Mouse (Mus musculus) left cerebral cortex, postnatal 25 days (tissue): ENCODE measurements at regions not wholly inside any gene's neighbourhood (a gene's known extent, or its start where the extent isn't known, plus 50 kb on each side); places are given as distances from the start of the nearest gene placed in this dataset.
"Not testable (repeated sequence)": the region's sequence is repeated elsewhere in the genome, so short reads cannot be mapped to it uniquely, and the experiment has no call there.

ENCODE experiments used
- DNase-seq, 2 experiments: peaks; one replicate each; pipeline ENCODE4 v3.0.0; 2022; ENCODE audit warnings: low spot score in 2 of 2, mixed read lengths in 1 of 2
- intact Hi-C: fragments of 180-260 bp; cut with DNase I; formaldehyde crosslinking; loops from one replicate; pipeline ENCODE4 v1.15.1; 2025

DNA sequence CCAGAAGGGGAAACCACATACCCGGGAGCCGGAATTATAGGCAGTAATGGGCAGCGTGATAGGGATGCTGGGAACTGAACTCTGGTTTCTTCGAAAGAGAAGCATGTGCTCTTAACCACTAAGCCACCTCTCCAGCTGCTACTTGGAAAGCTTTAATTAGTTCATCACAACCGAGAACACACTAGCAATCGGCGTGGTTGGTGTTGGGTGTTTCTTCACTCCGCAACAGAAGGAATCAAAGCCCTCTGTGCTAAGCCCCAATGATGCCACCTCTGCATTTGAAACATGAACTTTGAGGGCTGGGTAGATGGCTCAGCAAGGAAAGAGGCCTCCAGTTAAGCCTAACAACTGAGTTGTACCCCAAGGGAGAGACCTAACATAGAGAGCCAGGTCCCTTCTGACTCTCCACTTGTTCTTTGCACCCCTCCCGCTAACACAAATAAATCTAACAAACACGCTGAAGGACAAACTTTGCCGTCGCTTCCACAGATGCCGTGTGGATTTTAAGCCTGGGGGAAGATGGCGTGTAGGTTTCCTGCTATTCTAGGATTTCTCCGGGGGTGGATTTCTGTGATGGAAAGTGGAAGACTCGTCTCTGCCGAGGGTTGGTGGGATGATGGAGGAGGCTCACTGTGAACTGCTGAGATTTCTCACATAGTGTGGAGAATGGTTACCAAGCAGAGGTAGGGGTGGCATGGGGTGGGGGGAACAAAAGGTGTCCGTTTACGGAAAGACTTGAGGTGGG lies 257.4 kb downstream of the Diras2 start:
- peak; percentile 56 to 92 for DNase-seq
- intact Hi-C loops = no loop called here

DNA sequence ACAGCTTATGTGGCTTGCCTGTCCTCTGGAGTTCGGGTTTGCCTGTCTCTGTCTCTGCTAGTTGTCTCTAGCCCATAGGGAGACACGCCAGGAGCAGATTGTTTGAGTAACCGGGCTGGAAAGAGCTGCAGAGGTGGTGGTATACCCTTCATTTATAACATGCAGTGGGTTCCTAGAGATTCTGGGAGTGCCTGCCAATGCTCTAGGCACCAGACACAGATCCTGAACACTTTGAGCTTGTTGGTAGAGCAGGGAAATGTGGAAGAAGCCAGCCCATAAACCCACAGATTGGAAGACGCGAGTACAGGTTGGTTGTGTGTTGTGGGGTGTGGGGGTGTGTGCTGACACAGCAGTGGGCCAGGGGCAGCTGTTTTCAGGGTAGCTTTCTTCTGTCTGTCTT lies 255.9 kb downstream of the Diras2 start:
- intact Hi-C loops = loop anchor here (1.0 kb wide), 2 partner anchors 170 to 255 kb away; no protein-coding TSS in a partner anchor
- peak in 1 of 2 experiments; percentile 77 for DNase-seq

GRCm38 (mm10) chr13:52275675-52276074 lies 255.4 kb downstream of the Diras2 start:
- DNase-seq = peak; percentile 49 to 77
- intact Hi-C loops = loop anchor here (1.0 kb wide), 2 partner anchors 170 to 255 kb away; no protein-coding TSS in a partner anchor

DNA sequence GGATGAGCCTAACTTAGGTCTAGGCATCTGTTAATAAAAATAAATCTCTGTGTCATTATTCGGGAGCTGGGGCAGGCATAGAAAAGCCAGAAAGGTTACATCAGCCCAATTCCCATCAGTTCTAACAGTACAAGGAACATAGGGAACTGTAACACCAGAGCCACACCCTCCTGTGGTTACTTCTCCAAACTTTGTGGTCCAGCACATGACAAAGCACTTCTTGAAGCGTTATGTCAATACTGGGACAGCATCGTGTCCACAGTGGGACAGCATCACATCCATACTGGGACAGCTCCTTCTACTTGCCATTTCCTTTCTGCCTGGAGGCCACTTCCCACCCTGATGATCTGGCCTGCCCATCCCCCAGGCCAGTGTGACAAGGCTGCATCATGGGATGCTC lies 253.9 kb downstream of the Diras2 start:
- no peak for DNase-seq
- intact Hi-C loops = no loop called here

GRCm38 (mm10) chr13:52278831-52279230 lies 252.2 kb downstream of the Diras2 start:
- intact Hi-C loops = no loop called here
- peak in 1 of 2 experiments; percentile 49 for DNase-seq

- no peak for DNase-seq
- intact Hi-C loops = no loop called here
These were observed 251.7 kb downstream of the Diras2 start for GRCm38 (mm10) chr13:52279281-52279969.

DNA sequence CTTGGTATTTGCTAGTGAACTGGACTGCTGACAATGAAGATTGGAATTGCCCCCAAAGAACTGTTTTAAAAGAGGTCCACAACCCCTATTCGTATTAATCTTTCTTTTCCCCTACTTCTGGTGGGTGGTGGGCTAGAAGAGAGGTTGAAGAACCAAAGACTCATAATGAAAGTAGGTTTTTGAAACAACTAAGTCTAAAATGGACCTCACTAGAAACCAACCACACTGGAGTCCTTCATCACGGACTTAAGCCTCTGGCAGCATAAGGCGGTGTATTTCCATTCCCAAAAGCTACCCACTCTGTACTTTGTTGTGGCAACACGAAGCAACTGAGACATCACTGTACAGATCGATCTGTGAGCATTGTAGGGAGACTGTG lies 251.1 kb downstream of the Diras2 start:
- no peak for DNase-seq
- intact Hi-C loops = loop anchor here (5.0 kb wide), 1 partner anchor 67 kb away; no protein-coding TSS in a partner anchor

GRCm38 (mm10) chr13:52281271-52281670 lies 249.8 kb downstream of the Diras2 start:
- intact Hi-C loops = loop anchor here (5.0 kb wide), 1 partner anchor 66 kb away; no protein-coding TSS in a partner anchor

DNA sequence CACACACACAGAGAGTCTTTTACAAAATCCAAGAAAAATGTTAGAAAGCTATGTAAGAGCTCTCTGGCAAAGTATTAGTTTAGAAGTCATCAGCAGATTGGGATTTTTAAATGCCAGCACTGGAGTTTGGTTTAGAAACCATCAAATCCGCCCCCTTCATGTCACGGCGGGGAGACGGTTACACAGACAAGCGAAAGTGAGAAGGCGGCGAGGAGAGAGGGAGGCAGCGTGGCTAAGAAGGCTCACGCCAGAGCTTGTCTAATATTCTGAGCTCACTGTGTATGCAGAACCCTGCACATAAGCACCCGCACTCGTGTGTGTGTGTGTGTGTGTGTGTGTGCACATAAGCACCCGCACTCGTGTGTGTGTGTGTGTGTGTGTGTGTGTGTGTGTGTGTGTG lies 248.6 kb downstream of the Diras2 start:
- DNase-seq = peak; percentile 53 to 83
- intact Hi-C loops = loop anchor here (5.0 kb wide), 1 partner anchor 65 kb away; no protein-coding TSS in a partner anchor

More at GRCm38 (mm10) chr13:52281271-52281670, 249.8 kb downstream of the Diras2 start:
- DNase-seq = no peak

- no peak for DNase-seq
- intact Hi-C loops = loop anchor here (1.0 to 5.0 kb wide), 2 partner anchors 45 to 64 kb away; no protein-coding TSS in a partner anchor
These were observed 247.6 kb downstream of the Diras2 start for GRCm38 (mm10) chr13:52283456-52283855.

GRCm38 (mm10) chr13:52284026-52284801 lies 246.9 kb downstream of the Diras2 start:
- intact Hi-C loops = loop anchor here (5.0 kb wide), 1 partner anchor 63 kb away; no protein-coding TSS in a partner anchor
- peak in 1 of 2 experiments; percentile 65 for DNase-seq

GRCm38 (mm10) chr13:52288400-52288799 lies 242.7 kb downstream of the Diras2 start:
- DNase-seq = no peak
- intact Hi-C loops = no loop called here

- intact Hi-C loops = no loop called here
- no peak for DNase-seq
These were observed 235.2 kb downstream of the Diras2 start for GRCm38 (mm10) chr13:52295847-52296246.

- no peak for DNase-seq
- intact Hi-C loops = no loop called here
These were observed 234.4 kb downstream of the Diras2 start for GRCm38 (mm10) chr13:52296541-52297276.

GRCm38 (mm10) chr13:52297277-52297623 lies 233.8 kb downstream of the Diras2 start:
- intact Hi-C loops = no loop called here

GRCm38 (mm10) chr13:52298362-52298761 lies 232.7 kb downstream of the Diras2 start:
- no peak for DNase-seq
- intact Hi-C loops = no loop called here

More at GRCm38 (mm10) chr13:52297277-52297623, 233.8 kb downstream of the Diras2 start:
- no peak for DNase-seq

GRCm38 (mm10) chr13:52305328-52305727 lies 225.8 kb downstream of the Diras2 start:
- intact Hi-C loops = not testable (repeated sequence)

GRCm38 (mm10) chr13:52306783-52307440 lies 224.2 kb downstream of the Diras2 start:
- DNase-seq = peak; percentile 47 to 81
- intact Hi-C loops = no loop called here

More at GRCm38 (mm10) chr13:52305328-52305727, 225.8 kb downstream of the Diras2 start:
- not testable (repeated sequence) for DNase-seq

GRCm38 (mm10) chr13:52310954-52311353 lies 220.1 kb downstream of the Diras2 start:
- intact Hi-C loops = no loop called here
- DNase-seq = no peak
